Mouse (Mus musculus) kidney, adult 2 months (tissue): ENCODE results near the gene Hist1h2aa.

Source experiments
- CTCF ChIP-seq: fragments of 200-500 bp; conservative IDR thresholded peaks from 2 replicates; pipeline ENCODE4 v1.5.1; 2011; ENCODE audit warnings: low read depth, mild to moderate bottlenecking, control low read depth, low read length, moderate library complexity, mixed read lengths; ENCODE audit not compliant: insufficient read depth, insufficient read length
- POLR2A ChIP-seq: fragments of 200-500 bp; IDR thresholded peaks from one replicate; pipeline ENCODE4 v1.6.1; 2011; ENCODE audit warnings: low read depth, low read length, control low read depth

DNA sequence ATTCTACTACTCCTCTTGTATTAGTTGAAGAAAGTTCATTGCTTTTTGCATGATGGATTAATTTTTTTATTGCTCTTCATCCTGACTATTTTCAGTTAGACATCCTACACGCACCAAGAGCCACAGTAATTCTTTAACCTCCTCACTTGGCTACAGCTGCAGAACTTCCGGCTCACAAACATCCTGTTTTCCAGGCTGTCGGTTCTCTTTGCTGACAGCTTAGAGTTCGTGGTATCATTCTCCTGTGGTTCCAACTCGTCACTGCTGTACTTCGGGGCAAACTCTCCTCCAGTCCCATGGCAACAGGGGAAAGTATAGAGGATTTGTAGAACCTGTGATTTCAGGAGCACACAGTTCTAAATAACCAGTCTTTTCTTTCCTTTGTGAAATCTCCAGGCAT, 36.0 kb upstream of the Hist1h2aa start:
- TF ChIP-seq CTCF (no peak), POLR2A (no peak)
